Mouse (Mus musculus) neural tube, embryonic 14.5 days (tissue): ENCODE results near the gene Mcm5. TPM values are rescaled to one million over a fixed set of nuclear protein-coding genes. Genes with fewer than 3 reads are reported as not detected.

Source experiments
- ATAC-seq: fragments of 200-750 bp; cut with Nextera tagmentation; 2 replicates; pipeline ENCODE4 v1.8.0; 2017; ENCODE audit warnings: low read depth, mild to moderate bottlenecking, moderate TSS enrichment, moderate library complexity
- H3K27ac ChIP-seq: fragments of 300-500 bp; sonication (generic); 2 replicates; pipeline ENCODE4 v1.5.1; 2014; ENCODE audit warnings: low read depth, mild to moderate bottlenecking, control low read depth, low read length, moderate library complexity, mixed read lengths
- H3K27me3 ChIP-seq: fragments of 300-500 bp; sonication (generic); 2 replicates; pipeline ENCODE4 v1.6.1; 2014; ENCODE audit warnings: low read length; ENCODE audit not compliant: control insufficient read depth, insufficient read depth
- H3K36me3 ChIP-seq: fragments of 300-500 bp; sonication (generic); 2 replicates; pipeline ENCODE4 v1.6.1; 2014; ENCODE audit warnings: low read length, mixed read lengths; ENCODE audit not compliant: control insufficient read depth, insufficient read depth
- H3K4me1 ChIP-seq: fragments of 300-500 bp; sonication (generic); 2 replicates; pipeline ENCODE4 v1.6.1; 2014; ENCODE audit warnings: low read length; ENCODE audit not compliant: control insufficient read depth, insufficient read depth
- H3K4me2 ChIP-seq: fragments of 300-500 bp; sonication (generic); 2 replicates; pipeline ENCODE4 v1.6.1; 2014; ENCODE audit warnings: mild to moderate bottlenecking, low read depth, low read length, control low read depth
- H3K4me3 ChIP-seq: fragments of 300-500 bp; sonication (generic); 2 replicates; pipeline ENCODE4 v1.5.1; 2014; ENCODE audit warnings: low read depth, low read length, control low read depth, mixed read lengths
- H3K9ac ChIP-seq: fragments of 300-500 bp; sonication (generic); replicated peaks from 2 replicates; pipeline ENCODE4 v1.6.1; 2014; ENCODE audit warnings: low read depth, mild to moderate bottlenecking, control low read depth, low read length, mixed read lengths
- H3K9me3 ChIP-seq: fragments of 300-500 bp; sonication (generic); 2 replicates; pipeline ENCODE4 v1.6.1; 2016; ENCODE audit warnings: low read length; ENCODE audit not compliant: control insufficient read depth
- WGBS: fragments of 180-500 bp; shearing (Covaris S2); extraction: QIAGEN DNeasy Blood & Tissue Kit; methylation state at CpG from one replicate; pipeline ENCODE4 v1.1.7; 2014; 5-methylcytosine and 5-hydroxymethylcytosine counted together
- polyA plus RNA-seq: library from polyadenylated mRNA; unstranded; fragments of >200 nt; fragmentation: Nextera tagmentation; extraction: Ambion mirVana; gene quantifications from 2 replicates; pipeline ENCODE4 v1.2.1, GENCODE M21; 2014

Mcm5 gene
- polyA plus RNA-seq, result 21.5 and 24.6 TPM in 2 replicates

- Histone ChIP-seq H3K4me1 (peaks cover 7% of the 10 kb centered on the region; the same call in 1 of the 2 replicates), H3K27ac (peak within 1 kb of the TSS; percentile 70), H3K4me3 (peak within 1 kb of the TSS; percentile 62), H3K36me3 (0 out of 2 replicates have a peak, but pooled peaks cover 6% of the 10 kb centered on the region), H3K9me3 (no peaks in the 10 kb centered on the region), H3K4me2 (peak within 1 kb of the TSS; percentile 84), H3K27me3 (no peaks in the 10 kb centered on the region), H3K9ac (peak within 1 kb of the TSS; percentile 46)
- under 1% methylated on average over 59 of the region's 59 CpGs for WGBS
- peak; percentile 99 for ATAC-seq
Measured at GRCm38 (mm10) chr8:75109236-75109967, at the start of gene Mcm5. TSS of gene Mcm5 (plus strand) at chr8:75109569.

DNA sequence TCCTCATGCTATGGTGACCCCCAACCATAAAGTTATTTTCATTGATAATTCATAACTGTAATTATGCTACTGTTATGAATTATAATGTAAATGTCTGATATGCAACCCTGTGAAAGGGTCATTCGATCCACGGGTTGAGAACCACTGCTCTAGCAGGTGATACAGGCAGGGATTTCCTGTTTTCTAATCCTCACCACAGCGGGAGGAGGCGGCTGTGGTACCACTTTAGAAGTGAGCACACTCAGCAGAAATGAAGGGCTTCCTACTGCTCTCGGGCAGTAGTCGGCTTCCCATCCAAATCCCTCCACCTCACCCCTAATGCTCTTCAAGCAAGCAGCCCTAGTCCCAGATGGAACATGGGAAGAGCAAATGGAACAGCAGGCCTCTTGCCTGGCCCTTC lies 49.3 kb upstream of the Mcm5 start:
- no peak overlapping the region for H3K9ac ChIP-seq
- no peaks in the 10 kb centered on the region for H3K27me3 ChIP-seq
- no peak for ATAC-seq
- no peaks in the 10 kb centered on the region for H3K36me3 ChIP-seq
- H3K9me3 ChIP-seq, result no peaks in the 10 kb centered on the region
- H3K4me2 ChIP-seq, result no peak overlapping the region
- no peak overlapping the region for H3K4me3 ChIP-seq
- H3K27ac ChIP-seq, result no peak overlapping the region
- 85% methylated on average over 6 of the region's 6 CpGs for WGBS
- no peaks in the 10 kb centered on the region for H3K4me1 ChIP-seq

- no peaks in the 10 kb centered on the region for H3K4me1 ChIP-seq
- no peaks in the 10 kb centered on the region; the same call in 1 of the 2 replicates for H3K36me3 ChIP-seq
- no peak overlapping the region for H3K9ac ChIP-seq
- no peaks in the 10 kb centered on the region for H3K9me3 ChIP-seq
- 85% methylated on average over 2 of the region's 2 CpGs for WGBS
- no peak overlapping the region for H3K4me2 ChIP-seq
- no peak for ATAC-seq
- no peak overlapping the region for H3K27ac ChIP-seq
- no peak overlapping the region for H3K4me3 ChIP-seq
- no peaks in the 10 kb centered on the region for H3K27me3 ChIP-seq
Measured at GRCm38 (mm10) chr8:75060815-75061214, 48.6 kb upstream of the Mcm5 start.

DNA sequence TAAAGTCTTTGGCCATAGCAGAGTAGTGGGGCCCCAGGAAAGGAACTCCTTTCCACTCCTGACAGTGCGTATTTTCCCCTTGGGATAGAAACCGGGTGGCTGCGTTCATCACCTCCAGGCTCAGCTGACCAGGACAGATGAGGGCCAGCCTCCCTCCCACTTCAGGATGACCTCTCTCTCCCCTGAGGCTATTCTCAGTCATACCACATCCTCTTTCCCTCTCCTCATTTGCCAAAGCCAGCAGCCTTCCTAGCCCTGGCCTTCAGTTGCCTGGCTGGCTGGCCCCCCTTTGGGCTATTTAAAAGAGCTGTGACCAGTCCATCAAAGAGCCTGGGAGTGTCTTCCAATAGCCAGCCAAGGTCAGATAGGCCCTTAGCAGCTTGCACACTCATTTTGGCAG lies 46.1 kb upstream of the Mcm5 start:
- Histone ChIP-seq H3K36me3 (no peaks in the 10 kb centered on the region; the same call in 1 of the 2 replicates), H3K9ac (no peak overlapping the region), H3K4me1 (no peaks in the 10 kb centered on the region), H3K27me3 (no peaks in the 10 kb centered on the region), H3K4me2 (no peak overlapping the region), H3K27ac (no peak overlapping the region), H3K4me3 (no peak overlapping the region), H3K9me3 (no peaks in the 10 kb centered on the region)
- WGBS, result 80% methylated on average over 3 of the region's 3 CpGs
- no peak for ATAC-seq

DNA sequence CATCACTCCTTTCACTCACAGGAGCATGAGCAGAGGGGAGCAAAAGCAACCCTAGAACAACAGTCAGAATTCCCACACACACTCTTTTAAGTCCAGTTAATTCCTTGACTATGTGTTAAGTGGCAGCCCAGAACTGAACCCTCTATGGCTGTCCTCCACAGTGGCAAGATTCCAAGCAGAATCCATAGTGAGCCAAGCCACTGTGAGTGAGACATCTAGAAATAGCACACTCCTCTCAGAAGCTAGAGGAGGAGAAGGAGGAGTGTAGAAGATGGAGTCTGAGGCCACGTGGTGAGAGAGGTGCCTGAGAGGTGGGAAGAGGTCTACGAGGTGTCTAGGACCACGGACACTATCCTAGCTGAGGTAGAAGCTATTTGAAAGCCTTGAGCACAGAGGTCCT lies 44.6 kb upstream of the Mcm5 start:
- Histone ChIP-seq H3K36me3 (no peaks in the 10 kb centered on the region; the same call in 1 of the 2 replicates), H3K27me3 (no peaks in the 10 kb centered on the region), H3K4me1 (no peaks in the 10 kb centered on the region), H3K9ac (no peak overlapping the region), H3K4me2 (no peak overlapping the region), H3K27ac (no peak overlapping the region), H3K4me3 (no peak overlapping the region), H3K9me3 (no peaks in the 10 kb centered on the region)
- 97% methylated on average over 3 of the region's 3 CpGs for WGBS
- ATAC-seq, result no peak

GRCm38 (mm10) chr8:75067287-75067686 lies 42.1 kb upstream of the Mcm5 start:
- Histone ChIP-seq H3K36me3 (no peaks in the 10 kb centered on the region; the same call in 1 of the 2 replicates), H3K4me2 (no peak overlapping the region), H3K27me3 (no peaks in the 10 kb centered on the region), H3K9ac (no peak overlapping the region), H3K9me3 (no peaks in the 10 kb centered on the region), H3K27ac (no peak overlapping the region), H3K4me1 (no peaks in the 10 kb centered on the region), H3K4me3 (no peak overlapping the region)
- ATAC-seq, result no peak
- 87% methylated on average over 6 of the region's 6 CpGs for WGBS

DNA sequence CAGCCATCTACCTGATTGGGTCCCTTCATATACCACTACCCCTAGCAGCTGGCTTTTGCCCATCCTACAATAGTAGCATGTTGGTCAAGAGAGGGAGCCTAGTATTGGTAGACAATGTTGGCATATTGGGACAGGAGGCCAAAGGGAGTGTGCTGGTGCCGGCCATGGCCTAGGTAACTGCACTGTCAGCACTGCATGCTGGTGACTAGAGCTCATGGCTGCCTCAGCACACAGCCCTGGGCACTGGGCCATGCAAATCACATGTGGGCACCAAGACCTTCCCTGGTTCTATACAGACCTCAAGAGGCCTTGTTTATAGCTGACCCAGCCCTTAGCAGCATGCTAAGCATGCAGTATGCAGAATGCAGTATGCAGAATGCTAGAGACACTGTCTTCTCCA lies 39.1 kb upstream of the Mcm5 start:
- Histone ChIP-seq H3K27ac (no peak overlapping the region), H3K9me3 (no peaks in the 10 kb centered on the region), H3K9ac (no peak overlapping the region), H3K4me1 (no peaks in the 10 kb centered on the region), H3K4me3 (no peak overlapping the region), H3K36me3 (no peaks in the 10 kb centered on the region; the same call in 1 of the 2 replicates), H3K27me3 (no peaks in the 10 kb centered on the region), H3K4me2 (no peak overlapping the region)
- 82% methylated on average over 1 of the region's 1 CpGs for WGBS
- no peak for ATAC-seq

- H3K36me3 ChIP-seq, result no peaks in the 10 kb centered on the region
- H3K27ac ChIP-seq, result no peak overlapping the region
- H3K4me1 ChIP-seq, result no peaks in the 10 kb centered on the region
- H3K9me3 ChIP-seq, result no peaks in the 10 kb centered on the region
- peak; percentile 93 for ATAC-seq
- no peak overlapping the region for H3K9ac ChIP-seq
- no peak overlapping the region for H3K4me2 ChIP-seq
- WGBS, result 29% methylated on average over 4 of the region's 4 CpGs
- no peak overlapping the region for H3K4me3 ChIP-seq
- H3K27me3 ChIP-seq, result no peaks in the 10 kb centered on the region
Measured at GRCm38 (mm10) chr8:75071627-75072346, 37.6 kb upstream of the Mcm5 start.

GRCm38 (mm10) chr8:75074876-75075275 lies 34.5 kb upstream of the Mcm5 start:
- no peak overlapping the region for H3K4me2 ChIP-seq
- no peaks in the 10 kb centered on the region for H3K27me3 ChIP-seq
- H3K27ac ChIP-seq, result no peak overlapping the region
- H3K9ac ChIP-seq, result no peak overlapping the region
- no peaks in the 10 kb centered on the region for H3K36me3 ChIP-seq
- WGBS, result 100% methylated on average over 1 of the region's 1 CpGs
- no peaks in the 10 kb centered on the region for H3K4me1 ChIP-seq
- ATAC-seq, result no peak
- no peak overlapping the region for H3K4me3 ChIP-seq
- H3K9me3 ChIP-seq, result no peaks in the 10 kb centered on the region
